Comparison of ENCODE assay signal across 23 mouse cellular contexts in genomic region chr3:34761783-34762182, GRCm38 (mm10).
"Had no signal": no experiment of that assay in that cellular context is flagged by ENCODE, and none has a peak within 500 bp of the region (broad histone marks: within the 10 kb centered on the region; RNA-seq: fewer than 3 reads in every experiment).

No protein-coding gene starts in this region.

- H3K27ac ChIP-seq: gastrocnemius, adult 2 months; heart, embryonic 10.5 days; hindbrain, embryonic 10.5 days; hindbrain, embryonic 12.5 days; hindbrain, embryonic 14.5 days; intestine, embryonic 15.5 days; layer of hippocampus, adult 2 months; left cerebral cortex, adult 2 months; limb, embryonic 10.5 days; limb, embryonic 12.5 days; liver, embryonic 13.5 days; liver, embryonic 15.5 days had no signal

- H3K27me3 ChIP-seq: heart, embryonic 12.5 days; hindbrain, embryonic 12.5 days; intestine, embryonic 15.5 days; limb, embryonic 12.5 days; liver, embryonic 13.5 days; liver, embryonic 15.5 days had no signal

- H3K4me3 ChIP-seq: gastrocnemius, adult 2 months; heart, embryonic 10.5 days; heart, embryonic 12.5 days; hindbrain, embryonic 10.5 days; hindbrain, embryonic 12.5 days; intestine, embryonic 15.5 days; layer of hippocampus, adult 2 months; left cerebral cortex, adult 2 months; limb, embryonic 10.5 days; limb, embryonic 12.5 days; liver, embryonic 13.5 days; liver, embryonic 15.5 days had no signal

- H3K36me3 ChIP-seq: heart, embryonic 10.5 days; heart, embryonic 12.5 days; hindbrain, embryonic 10.5 days; hindbrain, embryonic 12.5 days; intestine, embryonic 15.5 days; limb, embryonic 10.5 days; limb, embryonic 12.5 days; liver, embryonic 13.5 days; liver, embryonic 15.5 days had no signal

- DNase-seq: gastrocnemius, adult 2 months; gastrocnemius, postnatal 10 days; gastrocnemius, postnatal 25 days; heart, adult 18-20 months; heart, postnatal 10 days; heart, postnatal 4 days; kidney, adult 18-20 months; kidney, adult 8-10 months; kidney, postnatal 10 days; kidney, postnatal 36 days; liver; liver, embryonic 13.5 days had no signal

- H3K9me3 ChIP-seq: heart, embryonic 10.5 days; heart, embryonic 12.5 days; hindbrain, embryonic 10.5 days; hindbrain, embryonic 12.5 days; intestine, embryonic 15.5 days; limb, embryonic 10.5 days; limb, embryonic 12.5 days; liver, embryonic 13.5 days; liver, embryonic 15.5 days had no signal

- H3K9ac ChIP-seq: heart, embryonic 12.5 days; hindbrain, embryonic 12.5 days; hindbrain, embryonic 14.5 days; intestine, embryonic 15.5 days; limb, embryonic 12.5 days; liver, embryonic 13.5 days; liver, embryonic 15.5 days had no signal

- H3K4me1 ChIP-seq: heart, embryonic 10.5 days; heart, embryonic 12.5 days; hindbrain, embryonic 10.5 days; hindbrain, embryonic 12.5 days; intestine, embryonic 15.5 days; liver, embryonic 13.5 days; liver, embryonic 15.5 days had no signal
